Mouse (Mus musculus): ENCODE measurements around the gene Mag.
"Not testable (repeated sequence)": the region's sequence is repeated elsewhere in the genome, so short reads cannot be mapped to it uniquely, and the experiment has no call there.

DNA sequence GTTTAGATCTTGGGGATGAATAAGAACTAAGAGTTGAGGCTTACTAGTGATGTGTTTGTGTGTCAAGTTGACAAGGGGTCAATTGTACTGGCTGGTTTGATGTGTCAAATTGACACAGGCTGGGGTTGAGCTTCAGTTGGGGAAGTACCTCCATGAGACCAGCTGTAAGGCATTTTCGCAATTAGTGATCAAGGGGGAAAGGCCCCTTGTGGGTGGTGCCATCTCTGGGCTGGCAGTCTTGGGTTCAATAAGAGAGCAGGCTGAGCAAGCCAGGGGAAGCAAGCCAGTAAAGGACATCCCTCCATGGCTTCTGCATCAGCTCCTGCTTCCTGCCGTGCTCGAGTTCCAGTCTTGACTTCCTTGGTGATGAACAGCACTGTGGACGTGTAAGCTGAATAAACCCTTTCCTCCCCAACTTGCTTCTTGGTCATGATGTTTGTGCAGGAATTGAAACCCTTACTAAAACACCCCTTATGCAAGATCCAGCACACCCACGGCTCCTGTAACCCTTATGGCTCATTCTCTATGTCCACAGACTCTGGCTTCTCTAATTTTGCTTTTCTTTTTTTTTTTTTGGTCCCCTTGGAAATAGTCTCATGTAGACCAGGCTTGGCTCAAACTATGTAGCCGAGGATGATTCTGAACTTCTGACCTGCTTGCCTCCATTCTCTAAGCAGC is 20.9 kb upstream of the Mag start:
- TF ChIP-seq CTCF (IDR thresholded peaks at IDR 0.05; ENCODE audit: extremely low read depth, insufficient read length, insufficient replicate concordance, low read depth, low read length); POLR2A (IDR thresholded peaks at IDR 0.05; ENCODE audit: low read depth, low read length): not testable (repeated sequence)

Data from small intestine, adult 2 months (tissue).